Mouse (Mus musculus) bone marrow, adult 2 months (tissue): ENCODE measurements around the gene Atp1b4.

Experiments
- CTCF ChIP-seq: fragments of 200-500 bp; IDR thresholded peaks from 2 replicates; pipeline ENCODE4 v1.5.1; 2011; ENCODE audit warnings: low read length, control low read depth; ENCODE audit not compliant: control insufficient read depth, insufficient read depth
- POLR2A ChIP-seq: fragments of 200-500 bp; IDR thresholded peaks from 2 replicates; pipeline ENCODE4 v1.6.1; 2011; ENCODE audit warnings: low read depth, mild to moderate bottlenecking, control low read depth, low read length, borderline replicate concordance; ENCODE audit not compliant: control insufficient read depth

DNA sequence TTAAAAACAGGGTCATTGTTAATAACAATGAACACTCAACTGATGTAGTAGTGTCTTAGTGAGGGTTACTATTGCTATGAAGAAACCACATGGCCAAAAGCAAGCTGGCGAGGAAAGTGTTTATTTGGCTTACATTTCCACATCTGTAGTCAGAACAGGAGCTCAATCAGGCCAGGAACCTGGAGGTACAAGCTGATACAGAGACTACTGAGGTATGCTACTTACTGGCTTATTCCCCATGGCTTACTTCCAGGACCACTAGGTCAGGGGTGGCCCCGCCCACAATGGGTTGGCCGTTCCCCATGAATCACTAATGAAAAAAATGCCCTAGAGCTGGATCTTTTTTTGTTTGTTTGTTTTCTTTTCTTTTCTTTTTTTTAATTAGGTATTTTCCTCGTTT, 7.4 kb upstream of the Atp1b4 start:
- no peak for TF ChIP-seq POLR2A
- no peak for TF ChIP-seq CTCF
